Mouse (Mus musculus): ENCODE measurements around the gene Cebpe. TPM values are rescaled to one million over a fixed set of nuclear protein-coding genes. Genes with fewer than 3 reads are reported as not detected.

Gene Cebpe
- polyA plus RNA-seq, 1 experiment from 2014 or later, result not detected

- no peak overlapping the region for H3K4me2 ChIP-seq (ENCODE audit: low read length)
- no peak for ATAC-seq
- H3K4me1 ChIP-seq (ENCODE audit: control insufficient read depth, insufficient read depth, low read length), result no peaks in the 10 kb centered on the region
- H3K27me3 ChIP-seq (ENCODE audit: control insufficient read depth, insufficient read depth, low read depth, low read length), result no peaks in the 10 kb centered on the region
- peaks cover 24% of the 10 kb centered on the region for H3K36me3 ChIP-seq (ENCODE audit: control insufficient read depth, insufficient read depth, low read length)
- no peaks in the 10 kb centered on the region for H3K9me3 ChIP-seq (replicated peaks; ENCODE audit: control insufficient read depth, low read length, poor library complexity, severe bottlenecking)
- H3K27ac ChIP-seq (ENCODE audit: low read length), result no peak overlapping the region
- no peak overlapping the region for H3K4me3 ChIP-seq (ENCODE audit: low read depth, low read length)
- WGBS, result 83% methylated on average over 4 of the region's 4 CpGs
- H3K9ac ChIP-seq (ENCODE audit: low read depth, low read length), result no peak overlapping the region
Observed at GRCm38 (mm10) chr14:54669381-54669780, 42.6 kb downstream of the Cebpe start.

- ATAC-seq, result no peak
- no peaks in the 10 kb centered on the region for H3K4me1 ChIP-seq (ENCODE audit: control insufficient read depth, insufficient read depth, low read length)
- H3K27me3 ChIP-seq (ENCODE audit: control insufficient read depth, insufficient read depth, low read depth, low read length), result no peaks in the 10 kb centered on the region
- H3K27ac ChIP-seq (ENCODE audit: low read length), result no peak overlapping the region
- no peaks in the 10 kb centered on the region for H3K9me3 ChIP-seq (replicated peaks; ENCODE audit: control insufficient read depth, low read length, poor library complexity, severe bottlenecking)
- no peak overlapping the region for H3K4me3 ChIP-seq (ENCODE audit: low read depth, low read length)
- peaks cover 47% of the 10 kb centered on the region for H3K36me3 ChIP-seq (ENCODE audit: control insufficient read depth, insufficient read depth, low read length)
- H3K4me2 ChIP-seq (ENCODE audit: low read length), result no peak overlapping the region
- H3K9ac ChIP-seq (ENCODE audit: low read depth, low read length), result no peak overlapping the region
- WGBS, result 95% methylated on average over 10 of the region's 10 CpGs
Observed at GRCm38 (mm10) chr14:54664477-54665222, 47.3 kb downstream of the Cebpe start.

Other genes with a start within 250 kb of the Cebpe start
- 26.9 and 28.2 TPM in 2 replicates for gene Lrp10, start 248.0 kb downstream of the Cebpe start, polyA plus RNA-seq (2015; fragmentation: Nextera tagmentation; extraction: Ambion mirVana)
- 46.0 and 48.9 TPM in 2 replicates for gene Rem2, start 236.1 kb downstream of the Cebpe start, polyA plus RNA-seq (2015; fragmentation: Nextera tagmentation; extraction: Ambion mirVana)
- gene Prmt5, start 194.6 kb downstream of the Cebpe start, polyA plus RNA-seq (2015; fragmentation: Nextera tagmentation; extraction: Ambion mirVana), result 105 and 106 TPM in 2 replicates
- gene Haus4, start 157.6 kb downstream of the Cebpe start, polyA plus RNA-seq (2015; fragmentation: Nextera tagmentation; extraction: Ambion mirVana), result 12.9 and 13.1 TPM in 2 replicates
- gene Ajuba, start 134.6 kb downstream of the Cebpe start, polyA plus RNA-seq (2015; fragmentation: Nextera tagmentation; extraction: Ambion mirVana), result 4.6 and 5.5 TPM in 2 replicates
- gene 4931414P19Rik, start 106.2 kb downstream of the Cebpe start, polyA plus RNA-seq (2015; fragmentation: Nextera tagmentation; extraction: Ambion mirVana), result 5.2 and 5.6 TPM in 2 replicates
- 412 and 432 TPM in 2 replicates for gene Psmb5, start 94.2 kb downstream of the Cebpe start, polyA plus RNA-seq (2015; fragmentation: Nextera tagmentation; extraction: Ambion mirVana)
- 0.06 TPM in 1 of 2 replicates, not detected in the other for gene Psmb11, start 90.7 kb downstream of the Cebpe start, polyA plus RNA-seq (2015; fragmentation: Nextera tagmentation; extraction: Ambion mirVana)
- gene Gm17606, start 71.2 kb downstream of the Cebpe start, polyA plus RNA-seq (2015; fragmentation: Nextera tagmentation; extraction: Ambion mirVana), result not detected in 2 replicates
- gene Cdh24, start 70.8 kb downstream of the Cebpe start, polyA plus RNA-seq (2015; fragmentation: Nextera tagmentation; extraction: Ambion mirVana), result 9.6 and 11.2 TPM in 2 replicates
- 58.9 and 63.9 TPM in 2 replicates for gene 1700123O20Rik, start 26.0 kb downstream of the Cebpe start, polyA plus RNA-seq (2015; fragmentation: Nextera tagmentation; extraction: Ambion mirVana)
- 108 and 123 TPM in 2 replicates for gene Acin1, start 25.2 kb downstream of the Cebpe start, polyA plus RNA-seq (2015; fragmentation: Nextera tagmentation; extraction: Ambion mirVana)
- 0.15 and 0.29 TPM in 2 replicates for gene Gm29776, start 13.3 kb downstream of the Cebpe start, polyA plus RNA-seq (2015; fragmentation: Nextera tagmentation; extraction: Ambion mirVana)
- 8.8 and 12.0 TPM in 2 replicates for gene Slc7a8, start 69.8 kb upstream of the Cebpe start, polyA plus RNA-seq (2015; fragmentation: Nextera tagmentation; extraction: Ambion mirVana)
- not detected in 2 replicates for gene Rnf212b, start 102.0 kb upstream of the Cebpe start, polyA plus RNA-seq (2015; fragmentation: Nextera tagmentation; extraction: Ambion mirVana)
- 13.2 and 14.5 TPM in 2 replicates for gene Homez, start 158.8 kb upstream of the Cebpe start, polyA plus RNA-seq (2015; fragmentation: Nextera tagmentation; extraction: Ambion mirVana)
- gene Ppp1r3e, start 165.4 kb upstream of the Cebpe start, polyA plus RNA-seq (2015; fragmentation: Nextera tagmentation; extraction: Ambion mirVana), result 2.3 and 3.4 TPM in 2 replicates
- gene Bcl2l2, start 171.2 kb upstream of the Cebpe start, polyA plus RNA-seq (2015; fragmentation: Nextera tagmentation; extraction: Ambion mirVana), result 3.9 and 4.1 TPM in 2 replicates
- gene Gm20521, start 171.3 kb upstream of the Cebpe start, polyA plus RNA-seq (2015; fragmentation: Nextera tagmentation; extraction: Ambion mirVana), result not detected in 2 replicates
- 150 and 163 TPM in 2 replicates for gene Pabpn1, start 180.3 kb upstream of the Cebpe start, polyA plus RNA-seq (2015; fragmentation: Nextera tagmentation; extraction: Ambion mirVana)
- 219 and 245 TPM in 2 replicates for gene Slc22a17, start 201.0 kb upstream of the Cebpe start, polyA plus RNA-seq (2015; fragmentation: Nextera tagmentation; extraction: Ambion mirVana)
- 11.7 and 12.9 TPM in 2 replicates for gene Efs, start 214.0 kb upstream of the Cebpe start, polyA plus RNA-seq (2015; fragmentation: Nextera tagmentation; extraction: Ambion mirVana)
- gene Il25, start 220.5 kb upstream of the Cebpe start, polyA plus RNA-seq (2015; fragmentation: Nextera tagmentation; extraction: Ambion mirVana), result 0.46 and 0.51 TPM in 2 replicates
- 9.5 and 14.8 TPM in 2 replicates for gene Cmtm5, start 224.1 kb upstream of the Cebpe start, polyA plus RNA-seq (2015; fragmentation: Nextera tagmentation; extraction: Ambion mirVana)